Comparison of ENCODE assay signal across 10 mouse cellular contexts in the genomic region with DNA sequence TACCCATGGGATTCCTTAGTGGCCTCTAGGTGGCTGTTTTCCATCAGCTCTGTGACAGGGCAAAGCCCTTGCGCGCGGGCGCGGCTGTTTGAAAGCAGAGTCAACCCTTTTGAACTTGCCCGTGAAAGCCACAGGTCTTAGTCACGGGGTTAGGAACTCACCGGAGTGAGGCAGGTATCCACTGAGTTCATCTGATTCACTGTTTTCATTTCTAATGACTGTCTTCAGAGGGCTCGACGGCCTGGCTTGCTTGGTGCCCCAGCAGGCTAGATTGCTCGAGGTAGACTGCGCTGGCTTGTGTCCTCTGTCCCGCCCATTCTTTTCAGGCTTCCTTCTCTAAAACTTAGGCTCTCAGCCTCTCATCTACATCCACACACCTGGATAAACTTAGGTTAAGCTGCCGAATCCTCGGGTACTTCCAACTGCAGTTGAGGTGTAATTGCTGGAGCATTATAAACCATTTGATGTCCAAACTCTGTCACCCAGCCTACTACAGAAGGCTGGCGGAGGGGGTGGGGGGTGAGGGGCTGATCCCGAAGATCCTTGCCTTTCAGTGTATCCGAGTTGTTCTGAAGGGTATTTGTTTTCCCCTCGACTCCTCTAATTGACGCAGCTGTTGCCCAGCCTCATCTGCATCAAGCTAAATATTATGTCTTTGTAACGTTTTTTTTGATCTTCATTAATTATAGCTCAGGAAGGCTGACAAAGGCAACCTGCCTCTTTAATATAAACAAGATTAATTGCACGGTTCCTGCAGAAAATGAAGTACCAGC. TPM values are rescaled to one million over a fixed set of nuclear protein-coding genes. Genes with fewer than 3 reads are reported as not detected.
DNase-seq lines count a peak whose midpoint lies in the region; ATAC-seq and TF ChIP-seq lines count a peak whose summit lies in the region.
"Had no signal": no experiment of that assay in that cellular context is flagged by ENCODE, and none has a peak within 500 bp of the region (broad histone marks: within the 10 kb centered on the region; RNA-seq: fewer than 3 reads in every experiment).

No protein-coding gene starts in this region.

- no peak overlapping the region for H3K9ac ChIP-seq in midbrain, embryonic 12.5 days (replicated peaks)
- H3K9ac ChIP-seq: liver, embryonic 13.5 days had no signal

- peaks cover 2% of the 10 kb centered on the region; the same call in 1 of the 2 replicates for H3K27me3 ChIP-seq in kidney, adult 2 months (replicated peaks; ENCODE audit: control insufficient read depth, insufficient read depth, low read length)
- H3K27me3 ChIP-seq in midbrain, embryonic 12.5 days: no peaks in the 10 kb centered on the region
- no peaks in the 10 kb centered on the region; the same call in 1 of the 2 replicates for H3K27me3 ChIP-seq in cerebellum, adult 2 months (ENCODE audit: control insufficient read depth, insufficient read depth, low read length)

- no peaks in the 10 kb centered on the region for H3K9me3 ChIP-seq in midbrain, embryonic 12.5 days
- H3K9me3 ChIP-seq: liver, embryonic 13.5 days had no signal

- H3K4me2 ChIP-seq in midbrain, embryonic 12.5 days (replicated peaks): peak overlapping the region; percentile 38

- TF ChIP-seq POLR2A in kidney, adult 2 months (IDR thresholded peaks at IDR 0.05; ENCODE audit: low read depth, low read length): no peak
- no peak for TF ChIP-seq POLR2A in cerebellum, adult 2 months (IDR thresholded peaks at IDR 0.05; ENCODE audit: borderline replicate concordance, insufficient read depth, low read length)

- intact Hi-C loops in left cerebral cortex, postnatal 36 days (cut with DNase I): no loop called here

- no peaks in the 10 kb centered on the region for H3K36me3 ChIP-seq in kidney, adult 2 months (ENCODE audit: control insufficient read depth, insufficient read depth, low read length)
- no peaks in the 10 kb centered on the region for H3K36me3 ChIP-seq in midbrain, embryonic 12.5 days
- H3K36me3 ChIP-seq: liver, embryonic 13.5 days had no signal

- no peak for TF ChIP-seq CTCF in kidney, adult 2 months (conservative IDR thresholded peaks at IDR 0.05; ENCODE audit: insufficient read depth, insufficient read length, low read depth, low read length)
- no peak for TF ChIP-seq CTCF in cerebellum, adult 2 months (IDR thresholded peaks at IDR 0.05; ENCODE audit: borderline replicate concordance, insufficient read depth, low read depth, low read length)

- DNase-seq in kidney, adult 2 months: no peak
- DNase-seq in kidney, adult 9 months: no peak
- peak; percentile 8 for DNase-seq in brain, adult 2 months (ENCODE audit: low read depth, low spot score)
- DNase-seq in spleen, postnatal 36 days (ENCODE audit: low spot score in 2 of 2): no peak
- no peak for DNase-seq in cerebellum, adult 2 months
- DNase-seq in left cerebral cortex, postnatal 36 days (ENCODE audit: low spot score in 2 of 2): no peak
- DNase-seq: cerebellum, adult 8-10 months; liver, embryonic 13.5 days had no signal

- no peak overlapping the region for H3K4me3 ChIP-seq in kidney, adult 2 months (ENCODE audit: insufficient read depth, low read depth, low read length)
- no peak overlapping the region for H3K4me3 ChIP-seq in midbrain, embryonic 12.5 days
- no peak overlapping the region for H3K4me3 ChIP-seq in cerebellum, adult 2 months (replicated peaks; ENCODE audit: insufficient read depth, low read depth, low read length)
- H3K4me3 ChIP-seq: liver, embryonic 13.5 days had no signal

- H3K27ac ChIP-seq in kidney, adult 2 months (ENCODE audit: insufficient read depth, low read depth, low read length): peak overlapping the region; percentile 61; the same call in 1 of the 2 replicates
- no peak overlapping the region for H3K27ac ChIP-seq in midbrain, embryonic 12.5 days (replicated peaks)
- H3K27ac ChIP-seq in cerebellum, adult 2 months (ENCODE audit: insufficient read depth, low read length): no peak overlapping the region
- H3K27ac ChIP-seq: liver, embryonic 13.5 days had no signal

- 11% methylated on average over 22 of the region's 22 CpGs for WGBS in kidney, adult 2 months
- WGBS in midbrain, embryonic 12.5 days: 5% methylated on average over 22 of the region's 22 CpGs
- 26% methylated on average over 22 of the region's 22 CpGs for WGBS in cerebellum, adult 2 months

- 0 out of 2 replicates have a peak, but pooled peaks have one; percentile 21 for ATAC-seq in granulocyte monocyte progenitor cell, adult 5-6 weeks (replicated peaks; ENCODE audit: poor library complexity, severe bottlenecking)
- ATAC-seq in midbrain, embryonic 12.5 days (ENCODE audit: low FRiP score, low read depth): no peak

- 0 out of 2 replicates have a peak, but pooled peaks cover 3% of the 10 kb centered on the region for H3K4me1 ChIP-seq in kidney, adult 2 months (ENCODE audit: control insufficient read depth, insufficient read depth, low read length)
- H3K4me1 ChIP-seq in midbrain, embryonic 12.5 days: peaks cover 21% of the 10 kb centered on the region
- H3K4me1 ChIP-seq in cerebellum, adult 2 months (ENCODE audit: control insufficient read depth, insufficient read depth, low read length): no peaks in the 10 kb centered on the region

RNA-seq across cellular contexts. Expression of a gene that starts 24.0 kb away (rescaled TPM):
- 0.33 and 0.64 TPM in 2 replicates for polyA plus RNA-seq in kidney, adult 2 months (2012; rRNA removed)
- not detected in 2 replicates for total RNA-seq in granulocyte monocyte progenitor cell, adult 5-6 weeks (2014; fragmentation: Nextera tagmentation)
- not detected in 2 replicates for total RNA-seq in granulocyte monocyte progenitor cell, adult 5-6 weeks (2017)
- 0.33 and 0.34 TPM in 2 replicates for polyA plus RNA-seq in midbrain, embryonic 12.5 days (2016; fragmentation: Nextera tagmentation; extraction: Ambion mirVana)
- polyA plus RNA-seq in cerebellum, adult 2 months (2012; rRNA removed): 0.08 and 0.13 TPM in 2 replicates
- under 1 TPM; 0.49 to 0.50 TPM for total RNA-seq in left cerebral cortex, postnatal 36 days (2021)
- polyA plus RNA-seq: liver, embryonic 13.5 days had no signal
